Mouse (Mus musculus) intestine, postnatal 0 days (tissue): ENCODE results near the gene Glb1. TPM values are rescaled to one million over a fixed set of nuclear protein-coding genes. Genes with fewer than 3 reads are reported as not detected.

Experiments used
- ATAC-seq: fragments of 200-750 bp; cut with Nextera tagmentation; 2 replicates; pipeline ENCODE4 v1.8.0; 2017; ENCODE audit warnings: mild to moderate bottlenecking, moderate TSS enrichment, moderate library complexity
- H3K27ac ChIP-seq: fragments of 300-500 bp; sonication (generic); 2 replicates; pipeline ENCODE4 v1.5.1; 2014; ENCODE audit warnings: mild to moderate bottlenecking, low read depth, low read length, moderate library complexity
- H3K27me3 ChIP-seq: fragments of 300-500 bp; sonication (generic); replicated peaks from 2 replicates; pipeline ENCODE4 v1.6.1; 2014; ENCODE audit warnings: low read length, mixed read lengths; ENCODE audit not compliant: control insufficient read depth, insufficient read depth
- H3K36me3 ChIP-seq: fragments of 300-500 bp; sonication (generic); 2 replicates; pipeline ENCODE4 v1.6.1; 2014; ENCODE audit warnings: mild to moderate bottlenecking, moderate library complexity; ENCODE audit not compliant: control insufficient read depth, insufficient read depth
- H3K4me1 ChIP-seq: fragments of 300-500 bp; sonication (generic); replicated peaks from 2 replicates; pipeline ENCODE4 v1.6.1; 2014; ENCODE audit warnings: antibody characterized with exemption, low read length, mixed read lengths; ENCODE audit not compliant: control insufficient read depth, insufficient read depth
- H3K4me2 ChIP-seq: fragments of 300-500 bp; sonication (generic); replicated peaks from 2 replicates; pipeline ENCODE4 v1.6.1; 2014; ENCODE audit warnings: low read depth, mild to moderate bottlenecking, moderate library complexity
- H3K4me3 ChIP-seq: fragments of 300-500 bp; sonication (generic); 2 replicates; pipeline ENCODE4 v1.5.1; 2014; ENCODE audit warnings: low read depth, low read length
- H3K9ac ChIP-seq: fragments of 300-500 bp; sonication (generic); 2 replicates; pipeline ENCODE4 v1.6.1; 2014; ENCODE audit warnings: mild to moderate bottlenecking, low read depth, low read length
- H3K9me3 ChIP-seq: fragments of 300-500 bp; sonication (generic); 2 replicates; pipeline ENCODE4 v1.6.1; 2016; ENCODE audit warnings: mixed run types; ENCODE audit not compliant: control insufficient read depth
- CTCF ChIP-seq: sonication (generic); IDR thresholded peaks from 2 replicates; pipeline ENCODE4 v1.5.1; 2016; ENCODE audit warnings: low read depth, mild to moderate bottlenecking, control low read depth, antibody characterized with exemption, moderate library complexity
- WGBS: fragments of 180-500 bp; shearing (Covaris S2); extraction: QIAGEN DNeasy Blood & Tissue Kit; methylation state at CpG from one replicate; pipeline ENCODE4 v1.1.7; 2014; 5-methylcytosine and 5-hydroxymethylcytosine counted together
- polyA plus RNA-seq: library from polyadenylated mRNA; unstranded; fragments of >200 nt; fragmentation: Nextera tagmentation; extraction: Ambion mirVana; gene quantifications from 2 replicates; pipeline ENCODE4 v1.2.1, GENCODE M21; 2015

Glb1 gene
- polyA plus RNA-seq, 1 experiment from 2014 or later, result 491 TPM

GRCm38 (mm10) chr9:114458436-114458835, 57.6 kb downstream of the Glb1 start:
- no peak overlapping the region for H3K4me2 ChIP-seq
- H3K36me3 ChIP-seq, result peaks cover 75% of the 10 kb centered on the region
- H3K9ac ChIP-seq, result no peak overlapping the region
- no peaks in the 10 kb centered on the region for H3K4me1 ChIP-seq
- H3K4me3 ChIP-seq, result no peak overlapping the region
- ATAC-seq, result no peak
- H3K27ac ChIP-seq, result no peak overlapping the region
- H3K9me3 ChIP-seq, result no peaks in the 10 kb centered on the region
- no peaks in the 10 kb centered on the region for H3K27me3 ChIP-seq
- TF ChIP-seq CTCF, result no peak
- 72% methylated on average over 3 of the region's 3 CpGs for WGBS

- H3K27me3 ChIP-seq, result no peaks in the 10 kb centered on the region
- H3K4me1 ChIP-seq, result no peaks in the 10 kb centered on the region
- peaks cover 79% of the 10 kb centered on the region for H3K36me3 ChIP-seq
- no peak overlapping the region for H3K4me2 ChIP-seq
- no peaks in the 10 kb centered on the region for H3K9me3 ChIP-seq
- WGBS, result 97% methylated on average over 7 of the region's 7 CpGs
- no peak overlapping the region for H3K9ac ChIP-seq
- H3K27ac ChIP-seq, result no peak overlapping the region
- no peak overlapping the region for H3K4me3 ChIP-seq
- no peak for ATAC-seq
- no peak for TF ChIP-seq CTCF
These were observed 61.7 kb downstream of the Glb1 start for GRCm38 (mm10) chr9:114462569-114462968.

DNA sequence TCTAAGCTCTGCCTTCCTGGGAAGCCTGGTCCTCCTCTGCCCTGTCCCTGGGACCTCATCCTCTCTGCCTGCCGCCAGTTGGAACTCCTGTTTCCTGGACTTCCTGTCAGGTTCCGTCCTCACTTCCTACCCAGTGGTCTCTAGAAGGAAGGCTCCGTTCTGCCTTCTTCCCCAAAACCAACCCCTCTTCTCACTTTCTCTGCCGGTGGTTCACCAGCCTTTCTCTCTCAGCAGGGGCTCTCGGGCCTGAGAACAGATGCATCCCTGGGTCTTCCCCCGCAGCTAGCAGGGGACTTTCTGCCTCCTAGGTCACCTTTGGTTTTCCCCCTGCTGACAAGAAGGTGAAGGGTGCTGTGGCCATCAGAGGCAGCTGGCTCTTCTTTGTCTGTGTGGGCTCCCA, 64.6 kb downstream of the Glb1 start:
- Histone ChIP-seq H3K27ac (no peak overlapping the region), H3K36me3 (peaks cover 87% of the 10 kb centered on the region), H3K9ac (no peak overlapping the region), H3K9me3 (no peaks in the 10 kb centered on the region), H3K27me3 (no peaks in the 10 kb centered on the region), H3K4me2 (no peak overlapping the region), H3K4me3 (no peak overlapping the region), H3K4me1 (no peaks in the 10 kb centered on the region)
- no peak for ATAC-seq
- TF ChIP-seq CTCF, result no peak
- WGBS, result 78% methylated on average over 6 of the region's 6 CpGs

GRCm38 (mm10) chr9:114466871-114467270, 66.0 kb downstream of the Glb1 start:
- H3K9ac ChIP-seq, result no peak overlapping the region
- WGBS, result 55% methylated on average over 7 of the region's 7 CpGs

GRCm38 (mm10) chr9:114468217-114468616, 67.3 kb downstream of the Glb1 start:
- Histone ChIP-seq H3K4me2 (no peak overlapping the region), H3K27ac (no peak overlapping the region), H3K4me3 (no peak overlapping the region), H3K27me3 (no peaks in the 10 kb centered on the region), H3K9me3 (no peaks in the 10 kb centered on the region), H3K4me1 (no peaks in the 10 kb centered on the region; the same call in 1 of the 2 replicates), H3K9ac (no peak overlapping the region), H3K36me3 (peaks cover 64% of the 10 kb centered on the region)
- TF ChIP-seq CTCF, result no peak
- WGBS, result 67% methylated on average over 5 of the region's 5 CpGs
- no peak for ATAC-seq

More at GRCm38 (mm10) chr9:114466871-114467270, 66.0 kb downstream of the Glb1 start:
- no peaks in the 10 kb centered on the region for H3K4me1 ChIP-seq
- H3K9me3 ChIP-seq, result no peaks in the 10 kb centered on the region
- no peak for ATAC-seq
- H3K4me2 ChIP-seq, result no peak overlapping the region
- H3K4me3 ChIP-seq, result no peak overlapping the region
- no peak overlapping the region for H3K27ac ChIP-seq
- H3K36me3 ChIP-seq, result peaks cover 73% of the 10 kb centered on the region
- no peak for TF ChIP-seq CTCF
- H3K27me3 ChIP-seq, result no peaks in the 10 kb centered on the region

DNA sequence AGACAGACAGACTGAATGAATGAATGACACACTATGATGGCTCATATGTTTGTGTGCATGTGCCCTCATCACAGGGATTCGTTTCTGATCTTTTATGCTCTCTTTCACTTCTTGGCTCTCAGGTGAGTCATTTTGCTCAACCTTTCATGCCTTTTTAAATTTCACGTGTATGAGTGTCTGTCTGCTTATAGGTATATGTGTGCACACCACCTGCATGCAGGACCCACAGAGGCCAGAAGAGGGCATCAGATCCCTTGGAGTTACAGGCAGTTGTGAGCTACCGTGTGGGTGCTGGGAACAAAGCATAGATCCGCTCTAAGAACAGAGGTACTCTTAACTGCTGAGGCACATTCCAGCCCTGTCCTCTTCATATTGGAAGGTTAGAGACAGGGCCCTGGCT, 67.8 kb downstream of the Glb1 start:
- 98% methylated on average over 4 of the region's 4 CpGs for WGBS
- no peak overlapping the region for H3K9ac ChIP-seq
- no peaks in the 10 kb centered on the region; the same call in 1 of the 2 replicates for H3K4me1 ChIP-seq
- no peaks in the 10 kb centered on the region for H3K27me3 ChIP-seq
- H3K9me3 ChIP-seq, result no peaks in the 10 kb centered on the region
- no peak overlapping the region for H3K4me2 ChIP-seq
- no peak overlapping the region for H3K4me3 ChIP-seq
- ATAC-seq, result no peak
- peaks cover 64% of the 10 kb centered on the region for H3K36me3 ChIP-seq
- H3K27ac ChIP-seq, result no peak overlapping the region
- TF ChIP-seq CTCF, result peak; percentile 43

GRCm38 (mm10) chr9:114471892-114472291, 71.0 kb downstream of the Glb1 start:
- 56% methylated on average over 7 of the region's 7 CpGs for WGBS
- no peak for TF ChIP-seq CTCF
- H3K36me3 ChIP-seq, result peaks cover 43% of the 10 kb centered on the region
- no peaks in the 10 kb centered on the region for H3K27me3 ChIP-seq
- H3K4me2 ChIP-seq, result no peak overlapping the region
- no peaks in the 10 kb centered on the region; the same call in 1 of the 2 replicates for H3K4me1 ChIP-seq
- no peak overlapping the region for H3K27ac ChIP-seq
- H3K4me3 ChIP-seq, result no peak overlapping the region
- ATAC-seq, result no peak
- no peak overlapping the region for H3K9ac ChIP-seq
- no peaks in the 10 kb centered on the region for H3K9me3 ChIP-seq
